Mouse (Mus musculus) T-helper 17 cell (primary cell): Measurements from ENCODE around the gene Twist1.

Experiments
- in situ Hi-C, 2 experiments: fragments of 300-600 bp; cut with MboI, MseI; formaldehyde crosslinking; loops; 1 replicate in 1 of 2; 2 replicates in 1 of 2; pipeline ENCODE4 v1.15.1; 2025; ENCODE audit warnings: high pct_unique_total_duplicates in 2 of 2

The Twist1 gene

GRCm38 (mm10) chr12:33965661-33966360 lies 8.3 kb downstream of the Twist1 start:
- in situ Hi-C loops: no loop called here

- in situ Hi-C loops: no loop called here
Observed at GRCm38 (mm10) chr12:33966490-33967415, 9.3 kb downstream of the Twist1 start.

- in situ Hi-C loops: no loop called here
Observed at GRCm38 (mm10) chr12:33967514-33967913, 10.0 kb downstream of the Twist1 start.

GRCm38 (mm10) chr12:33968041-33968897 lies 10.8 kb downstream of the Twist1 start:
- in situ Hi-C loops: no loop called here

GRCm38 (mm10) chr12:33968898-33969178 lies 11.4 kb downstream of the Twist1 start:
- in situ Hi-C loops: no loop called here

GRCm38 (mm10) chr12:33980159-33980558 lies 22.7 kb downstream of the Twist1 start:
- in situ Hi-C loops: no loop called here

GRCm38 (mm10) chr12:33981433-33981832 lies 24.0 kb downstream of the Twist1 start:
- in situ Hi-C loops: no loop called here

- in situ Hi-C loops: no loop called here
Observed at GRCm38 (mm10) chr12:33993127-33993526, 35.7 kb downstream of the Twist1 start.
